Mouse (Mus musculus): ENCODE results near the gene Elovl4.

DNA sequence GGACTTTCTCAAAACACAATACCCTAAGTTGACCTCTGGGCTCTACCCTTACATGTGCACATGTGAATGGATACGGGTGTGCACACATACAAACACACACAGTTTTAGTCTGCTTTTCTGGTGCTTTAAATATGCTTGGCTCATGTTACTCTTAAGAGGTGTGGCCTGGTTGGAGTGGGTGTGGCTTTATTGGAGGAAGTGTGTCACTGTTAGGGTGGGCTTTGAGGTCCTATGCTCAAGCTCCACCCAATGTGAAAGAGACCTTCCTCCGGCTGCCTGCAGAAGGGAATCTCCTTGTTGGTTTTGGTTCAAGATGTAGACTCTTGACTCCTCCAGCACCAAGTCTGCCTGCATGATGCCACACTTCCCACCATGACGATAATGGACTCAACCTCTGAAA, 46.4 kb upstream of the Elovl4 start:
- TF ChIP-seq CHD2 (IDR thresholded peaks at IDR 0.05; ENCODE audit: low read length) (no peak), CTCF (IDR thresholded peaks at IDR 0.05 in 2 of 3, conservative IDR thresholded peaks at IDR 0.05 in 1 of 3; ENCODE audit: control insufficient read depth in 1 of 3, insufficient read depth in 1 of 3, low read depth in 2 of 3, low read length in 3 of 3, poor library complexity in 1 of 3, severe bottlenecking in 1 of 3) (no peak), ZNF384 (IDR thresholded peaks at IDR 0.05; ENCODE audit: low read depth, low read length) (no peak), ZKSCAN1 (IDR thresholded peaks at IDR 0.05; ENCODE audit: low read depth, low read length) (no peak), USF1 (IDR thresholded peaks at IDR 0.05; ENCODE audit: low read depth, low read length) (no peak), POLR2A (IDR thresholded peaks at IDR 0.05; ENCODE audit: control insufficient read depth in 1 of 2, insufficient read depth in 1 of 2, low read depth in 1 of 2, low read length in 2 of 2, poor library complexity in 1 of 2) (no peak), RCOR1 (IDR thresholded peaks at IDR 0.05; ENCODE audit: low read depth, low read length) (no peak), RAD21 (IDR thresholded peaks at IDR 0.05; ENCODE audit: low read depth, low read length) (no peak)
